Mouse (Mus musculus) heart, postnatal 36 days (tissue): Measurements from ENCODE around the gene Sox12. TPM values are rescaled to one million over a fixed set of nuclear protein-coding genes. Genes with fewer than 3 reads are reported as not detected.
A peak's percentile ranks its signal among the peaks of the same experiment; 100 is the strongest.
"Not testable (repeated sequence)": the region's sequence is repeated elsewhere in the genome, so short reads cannot be mapped to it uniquely, and the experiment has no call there.

Source experiments
- DNase-seq, 2 experiments: peaks; one replicate each; pipeline ENCODE4 v3.0.0; 2021 to 2022
- intact Hi-C: fragments of 180-260 bp; cut with DNase I; formaldehyde crosslinking; loops from one replicate; pipeline ENCODE4 v1.15.1; 2025
- total RNA-seq, 2 experiments: library from RNA; stranded (reverse); gene quantifications; 2 replicates each; pipeline ENCODE4 v1.2.3; 2021

Sox12 gene
- total RNA-seq, 2 experiments from 2014 or later: 8.2 to 13.8 TPM

DNA sequence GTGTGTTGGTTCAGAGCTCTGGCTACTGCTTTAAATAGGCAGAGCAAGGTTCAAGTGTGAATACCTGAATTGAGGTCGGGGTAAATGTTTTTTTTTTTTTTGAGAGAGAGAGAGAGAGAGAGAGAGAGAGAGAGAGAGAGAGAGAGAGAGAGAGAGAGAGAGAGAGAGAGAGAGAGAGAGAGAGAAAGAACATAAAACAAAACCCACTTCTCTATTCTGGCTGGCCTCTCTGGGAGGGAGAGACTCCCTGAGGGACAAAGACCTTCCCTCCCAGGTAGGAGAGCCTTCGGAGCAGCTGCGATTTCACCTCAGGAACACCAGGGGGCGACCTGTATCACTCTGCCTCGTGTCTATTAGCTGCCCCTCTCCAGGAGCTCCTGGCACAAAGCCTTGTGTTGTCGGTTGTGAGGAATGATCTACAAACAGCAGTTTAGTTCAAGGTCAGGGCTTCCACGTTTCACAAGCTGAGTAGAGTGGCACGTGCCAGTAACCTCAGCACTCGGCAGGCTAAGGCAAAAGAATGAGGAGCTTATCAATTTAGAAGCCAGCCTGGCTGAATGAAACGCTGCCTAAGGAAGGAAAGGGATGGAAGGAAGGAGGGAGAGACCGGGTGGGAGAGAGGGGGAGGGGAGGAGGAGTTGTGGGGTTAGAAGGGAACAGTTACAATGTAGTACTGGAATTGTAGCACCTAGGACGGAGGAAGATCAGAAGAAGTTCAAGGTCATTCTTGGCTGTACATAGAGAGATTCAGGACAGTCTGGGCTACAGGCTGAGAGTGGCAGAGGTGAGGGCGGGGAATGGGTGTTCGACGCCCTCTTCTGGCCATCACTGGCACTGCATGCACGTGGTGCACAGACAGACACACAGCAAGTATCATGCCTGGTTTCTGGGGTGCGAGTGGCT is 34.4 kb downstream of the Sox12 start:
- intact Hi-C loops: loop anchor here (2.0 to 5.0 kb wide), 3 partner anchors 19 to 73 kb away; partner anchors contain the start of gene Trib3
- peak; percentile 76 for DNase-seq

DNA sequence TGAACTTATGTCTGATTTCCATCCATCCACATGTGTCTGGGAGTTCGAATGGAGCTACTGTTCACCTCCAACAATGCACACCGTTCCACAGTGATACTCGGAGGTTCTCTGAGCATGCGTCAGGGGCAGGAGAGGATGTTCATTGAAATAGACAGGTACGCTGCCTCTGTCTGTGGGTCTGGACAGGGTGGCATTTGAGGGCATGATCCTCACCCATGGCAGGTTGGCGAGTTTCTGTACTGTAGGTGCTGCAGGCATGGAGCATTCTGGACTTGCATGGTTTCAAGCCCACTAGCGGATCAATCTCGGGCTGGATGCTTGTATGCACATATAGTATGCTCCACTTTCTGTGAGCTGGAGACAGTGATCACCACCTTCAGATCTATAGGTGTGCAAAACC is 36.7 kb downstream of the Sox12 start:
- no peak for DNase-seq
- intact Hi-C loops: loop anchor here (5.0 kb wide), 1 partner anchor 34 kb away; no protein-coding TSS in a partner anchor

- DNase-seq: peak; percentile 76 to 81
- intact Hi-C loops: loop anchor here (5.0 kb wide), 1 partner anchor 33 kb away; no protein-coding TSS in a partner anchor
These were observed 37.5 kb downstream of the Sox12 start for GRCm38 (mm10) chr2:152360271-152360775.

DNA sequence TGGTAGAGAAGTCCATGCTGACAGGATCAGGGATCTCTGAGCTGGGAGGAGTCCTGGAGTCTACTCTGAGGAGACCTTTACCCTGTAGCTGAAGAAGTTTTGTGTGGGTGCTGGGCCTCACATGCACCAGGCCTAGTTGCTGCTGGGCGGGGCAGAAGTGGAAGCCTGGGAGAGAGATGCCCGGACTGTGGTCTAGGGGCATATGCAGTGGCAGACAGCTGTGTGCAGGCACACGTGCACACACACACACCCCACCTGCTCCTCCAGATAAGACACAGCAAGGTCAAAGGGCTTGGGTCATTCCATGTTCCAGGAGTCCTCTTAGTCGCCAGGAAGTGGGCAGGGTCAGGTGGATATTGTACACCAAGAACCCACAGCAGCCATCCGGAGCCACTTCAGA is 38.2 kb downstream of the Sox12 start:
- peak in 1 of 2 experiments; percentile 20 for DNase-seq
- intact Hi-C loops: loop anchor here (5.0 kb wide), 1 partner anchor 32 kb away; no protein-coding TSS in a partner anchor

DNA sequence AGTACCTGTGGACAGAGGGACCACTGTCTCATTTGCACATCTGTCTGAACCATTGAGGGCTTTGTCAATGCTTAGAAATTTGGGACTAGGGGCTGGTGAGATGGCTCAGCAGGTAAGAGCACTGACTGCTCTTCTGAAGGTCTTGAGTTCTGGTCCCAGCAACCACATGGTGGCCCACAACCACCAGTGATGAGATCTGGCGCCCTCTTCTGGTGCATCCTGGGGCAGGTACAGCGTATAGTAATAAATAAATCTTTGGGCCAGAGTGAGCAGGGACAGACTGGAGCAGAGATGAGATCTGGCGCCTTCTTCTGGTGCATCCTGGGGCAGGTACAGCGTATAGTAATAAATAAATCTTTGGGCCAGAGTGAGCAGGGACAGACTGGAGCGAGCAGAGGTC is 38.9 kb downstream of the Sox12 start:
- intact Hi-C loops: not testable (repeated sequence)
- DNase-seq: peak in 1 of 2 experiments; percentile 15

DNA sequence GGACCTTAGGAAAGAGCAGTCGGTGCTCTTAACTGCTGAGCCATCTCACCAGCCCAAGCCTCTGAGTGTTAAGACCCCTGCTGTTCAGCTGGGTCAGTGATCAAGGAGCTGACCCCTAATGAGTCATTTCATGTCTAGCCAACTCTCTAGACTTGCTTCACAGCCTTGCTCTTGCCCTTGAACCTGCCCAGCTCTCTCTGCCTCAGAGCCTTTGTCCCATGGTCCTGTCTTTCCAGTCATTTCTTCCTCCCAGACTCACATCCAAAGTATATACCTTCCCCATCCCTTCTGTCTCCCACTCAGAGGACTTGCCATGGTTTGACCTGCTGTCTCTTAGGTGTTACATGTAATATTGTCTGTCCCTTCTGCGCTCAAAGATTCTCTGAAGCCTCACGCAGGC is 40.6 kb downstream of the Sox12 start:
- no peak for DNase-seq

DNA sequence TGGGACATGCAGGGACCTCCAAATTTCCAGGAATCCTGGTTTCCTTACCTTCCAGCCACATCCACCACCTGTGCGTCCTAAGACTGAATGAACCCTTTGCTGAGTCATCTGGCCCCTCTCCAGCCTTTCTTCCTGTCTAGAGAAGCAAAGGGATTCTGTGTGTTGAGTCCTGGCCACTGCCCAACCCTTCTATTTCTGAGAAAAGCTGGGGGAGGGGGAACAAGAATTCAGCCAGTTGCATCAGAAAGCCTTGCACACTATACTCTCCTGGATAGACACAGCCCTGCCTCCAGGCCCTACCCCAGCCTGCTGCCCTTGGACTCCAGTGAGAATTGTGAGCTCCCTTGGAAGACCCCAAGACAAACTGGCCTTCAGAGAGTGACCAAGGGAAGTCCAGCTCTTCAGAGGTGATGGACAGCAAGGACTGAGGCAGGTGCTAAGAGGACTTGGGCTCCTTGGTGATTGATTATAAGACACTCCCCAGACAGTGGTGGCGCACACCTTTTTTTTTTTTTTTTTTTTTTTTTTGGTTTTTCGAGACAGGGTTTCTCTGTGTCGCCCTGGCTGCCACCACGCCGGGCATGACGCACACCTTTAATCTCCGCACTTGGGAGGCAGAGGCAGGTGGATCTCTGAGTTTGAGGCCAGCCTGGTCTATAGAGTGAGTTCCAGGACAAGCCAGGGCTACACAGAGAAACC is 47.9 kb downstream of the Sox12 start:
- intact Hi-C loops: loop anchor here (5.0 kb wide), 1 partner anchor 243 kb away; the partner anchor contains the start of gene Srxn1
- peak; percentile 45 to 52 for DNase-seq

More for the DNA sequence above, 40.6 kb downstream of the Sox12 start:
- intact Hi-C loops: no loop called here

DNA sequence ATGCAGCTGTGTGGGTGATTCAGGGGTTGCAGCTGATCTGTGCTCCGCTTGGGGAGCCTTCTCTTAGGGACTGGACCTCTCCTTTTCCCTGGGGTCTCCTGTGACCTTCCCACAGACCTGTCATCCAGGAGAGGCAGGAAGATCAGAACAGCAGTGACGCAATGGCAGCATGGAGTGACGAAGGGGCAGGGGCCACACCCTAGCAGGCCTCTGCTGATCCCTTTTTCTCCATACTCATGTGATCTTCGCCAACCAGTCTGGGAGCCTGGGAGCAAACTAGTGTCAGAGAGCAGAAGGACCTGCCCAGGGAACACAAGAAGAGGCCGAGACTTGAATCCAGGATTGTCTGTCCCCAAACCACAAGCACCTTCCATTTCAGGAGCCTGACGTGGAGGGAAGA is 48.7 kb downstream of the Sox12 start:
- DNase-seq: no peak
- intact Hi-C loops: loop anchor here (5.0 kb wide), 1 partner anchor 242 kb away; the partner anchor contains the start of gene Srxn1

DNA sequence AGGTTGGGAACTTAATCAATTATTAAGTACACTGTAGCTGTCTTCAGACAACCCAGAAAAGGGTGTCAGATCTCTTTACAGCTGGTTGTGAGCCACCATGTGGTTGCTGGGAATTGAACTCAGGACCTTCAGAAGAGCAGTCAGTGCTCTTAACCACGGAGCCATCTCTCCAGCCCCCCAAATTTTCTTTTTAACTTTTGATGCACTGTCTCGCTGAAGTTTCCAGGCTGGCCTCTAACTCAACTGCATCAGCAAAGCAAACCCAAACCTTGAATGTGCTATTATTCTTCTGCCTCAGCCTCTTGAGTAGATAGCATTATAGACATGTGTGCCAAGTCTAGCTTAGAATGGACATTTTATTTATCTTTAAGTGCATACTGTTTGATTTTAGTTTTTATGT is 50.1 kb downstream of the Sox12 start:
- intact Hi-C loops: loop anchor here (5.0 kb wide), 1 partner anchor 240 kb away; the partner anchor contains the start of gene Srxn1
- DNase-seq: no peak

- no peak for DNase-seq
- intact Hi-C loops: loop anchor here (5.0 kb wide), 1 partner anchor 240 kb away; the partner anchor contains the start of gene Srxn1
These were observed 50.9 kb downstream of the Sox12 start for GRCm38 (mm10) chr2:152346776-152347465.

GRCm38 (mm10) chr2:152345393-152345792 is 52.5 kb downstream of the Sox12 start:
- DNase-seq: no peak
- intact Hi-C loops: loop anchor here (2.0 to 5.0 kb wide), 2 partner anchors 17 to 238 kb away; partner anchors contain the start of gene Srxn1

GRCm38 (mm10) chr2:152344909-152345308 is 53.0 kb downstream of the Sox12 start:
- intact Hi-C loops: loop anchor here (2.0 to 5.0 kb wide), 2 partner anchors 18 to 238 kb away; partner anchors contain the start of gene Srxn1
- DNase-seq: no peak

GRCm38 (mm10) chr2:152344361-152344760 is 53.5 kb downstream of the Sox12 start:
- intact Hi-C loops: loop anchor here (2.0 kb wide), 1 partner anchor 18 kb away; no protein-coding TSS in a partner anchor
- DNase-seq: peak; percentile 32 to 41

Other genes with a start within 250 kb of the Sox12 start
- gene Csnk2a1, start 171.2 kb downstream of the Sox12 start, total RNA-seq: 100 to 1,000 TPM in 1 of 2 experiments, 10 to 100 TPM in 1; 92.1 to 101 TPM
- gene Tbc1d20, start 104.2 kb downstream of the Sox12 start, total RNA-seq: 10 to 100 TPM; 43.1 to 48.7 TPM
- gene Rbck1, start 65.4 kb downstream of the Sox12 start, total RNA-seq: 10 to 100 TPM; 44.2 to 51.4 TPM
- 1 to 10 TPM; 3.6 to 3.8 TPM for gene Trib3, start 54.0 kb downstream of the Sox12 start, total RNA-seq
- not detected for gene Nrsn2, start 21.4 kb downstream of the Sox12 start, total RNA-seq
- gene Zcchc3, start 17.0 kb upstream of the Sox12 start, total RNA-seq: 10 to 100 TPM in 1 of 2 experiments, 1 to 10 TPM in 1; 8.0 to 10.0 TPM
- gene 6820408C15Rik, start 17.5 kb upstream of the Sox12 start, total RNA-seq: 1 to 10 TPM; 2.0 to 2.1 TPM
- not detected for gene Defb23, start 66.6 kb upstream of the Sox12 start, total RNA-seq
- not detected for gene Defb20, start 79.0 kb upstream of the Sox12 start, total RNA-seq
- gene Defb22, start 92.1 kb upstream of the Sox12 start, total RNA-seq: not detected
- not detected for gene Defb26, start 113.6 kb upstream of the Sox12 start, total RNA-seq
- gene Defb28, start 120.2 kb upstream of the Sox12 start, total RNA-seq: not detected
- not detected for gene Defb29, start 142.0 kb upstream of the Sox12 start, total RNA-seq
- not detected for gene Gm17416, start 171.3 kb upstream of the Sox12 start, total RNA-seq
- not detected for gene Defb21, start 174.7 kb upstream of the Sox12 start, total RNA-seq
- not detected for gene Defb19, start 182.2 kb upstream of the Sox12 start, total RNA-seq
- gene Defb45, start 201.3 kb upstream of the Sox12 start, total RNA-seq: not detected
- not detected for gene Defb36, start 206.3 kb upstream of the Sox12 start, total RNA-seq
- gene Defb25, start 225.0 kb upstream of the Sox12 start, total RNA-seq: not detected
- 1 to 10 TPM; 6.5 to 7.8 TPM for gene Rem1, start 228.9 kb upstream of the Sox12 start, total RNA-seq